Mouse (Mus musculus): ENCODE measurements around the gene Galnt10. TPM values are rescaled to one million over a fixed set of nuclear protein-coding genes. Genes with fewer than 3 reads are reported as not detected.

Gene Galnt10
- polyA plus RNA-seq, 1 experiment, result 11.2 TPM

DNA sequence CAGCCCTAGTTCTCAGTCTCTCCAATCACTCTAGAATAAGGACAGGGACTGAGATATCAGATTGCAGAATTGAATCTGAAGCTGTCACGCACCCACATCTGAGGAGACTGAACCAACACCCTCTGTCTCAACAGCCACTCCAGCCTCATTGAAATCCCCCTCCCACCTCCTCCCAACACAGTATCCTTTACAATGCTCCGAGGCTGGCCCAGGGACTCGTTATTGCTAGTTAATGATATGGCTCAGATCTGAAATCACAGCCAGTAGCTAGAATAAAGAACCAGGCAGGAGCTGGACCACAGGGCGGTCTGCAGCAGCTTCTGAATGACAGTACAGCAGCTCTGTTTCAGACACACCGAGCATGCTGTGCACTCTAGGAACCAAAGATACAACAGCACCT is 40.2 kb upstream of the Galnt10 start:
- H3K4me1 ChIP-seq (ENCODE audit: control insufficient read depth, insufficient read depth, low read length), result peaks cover 18% of the 10 kb centered on the region
- H3K27ac ChIP-seq (ENCODE audit: insufficient read depth, low read length), result no peak overlapping the region
- 39% methylated on average over 5 of the region's 5 CpGs for WGBS
- H3K4me3 ChIP-seq (replicated peaks; ENCODE audit: insufficient read depth, low read depth, low read length), result no peak overlapping the region
- no peaks in the 10 kb centered on the region; the same call in 1 of the 2 replicates for H3K27me3 ChIP-seq (ENCODE audit: control insufficient read depth, insufficient read depth, low read length)
- TF ChIP-seq CTCF (IDR thresholded peaks at IDR 0.05; ENCODE audit: borderline replicate concordance, insufficient read depth, low read depth, low read length) (no peak), POLR2A (IDR thresholded peaks at IDR 0.05; ENCODE audit: borderline replicate concordance, insufficient read depth, low read length) (no peak)
- no peak for DNase-seq

DNA sequence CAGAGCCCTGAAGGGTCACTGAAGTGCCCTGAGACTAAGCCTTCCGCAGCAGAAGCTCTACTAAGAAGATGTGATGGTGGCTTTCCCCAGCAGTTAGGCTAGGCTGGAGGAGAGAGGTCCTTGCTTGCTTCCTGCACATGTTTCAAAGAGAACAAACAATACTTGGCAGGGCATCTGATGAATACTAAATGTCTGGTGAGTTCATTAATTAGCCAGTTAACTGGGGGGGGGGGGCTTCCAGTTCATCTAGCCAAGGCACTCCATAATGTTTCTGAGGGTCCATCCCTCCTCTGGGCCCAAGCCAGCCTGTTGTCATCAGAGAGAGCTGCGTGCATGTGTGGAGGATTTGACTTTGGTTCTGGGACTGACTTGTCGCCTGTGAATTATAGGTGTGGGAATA is 39.6 kb upstream of the Galnt10 start:
- no peak overlapping the region for H3K27ac ChIP-seq (ENCODE audit: insufficient read depth, low read length)
- TF ChIP-seq POLR2A (IDR thresholded peaks at IDR 0.05; ENCODE audit: borderline replicate concordance, insufficient read depth, low read length) (no peak), CTCF (IDR thresholded peaks at IDR 0.05; ENCODE audit: borderline replicate concordance, insufficient read depth, low read depth, low read length) (no peak)
- no peaks in the 10 kb centered on the region; the same call in 1 of the 2 replicates for H3K27me3 ChIP-seq (ENCODE audit: control insufficient read depth, insufficient read depth, low read length)
- DNase-seq, result no peak
- H3K4me1 ChIP-seq (ENCODE audit: control insufficient read depth, insufficient read depth, low read length), result peaks cover 13% of the 10 kb centered on the region
- H3K4me3 ChIP-seq (replicated peaks; ENCODE audit: insufficient read depth, low read depth, low read length), result no peak overlapping the region
- 40% methylated on average over 3 of the region's 3 CpGs for WGBS

DNA sequence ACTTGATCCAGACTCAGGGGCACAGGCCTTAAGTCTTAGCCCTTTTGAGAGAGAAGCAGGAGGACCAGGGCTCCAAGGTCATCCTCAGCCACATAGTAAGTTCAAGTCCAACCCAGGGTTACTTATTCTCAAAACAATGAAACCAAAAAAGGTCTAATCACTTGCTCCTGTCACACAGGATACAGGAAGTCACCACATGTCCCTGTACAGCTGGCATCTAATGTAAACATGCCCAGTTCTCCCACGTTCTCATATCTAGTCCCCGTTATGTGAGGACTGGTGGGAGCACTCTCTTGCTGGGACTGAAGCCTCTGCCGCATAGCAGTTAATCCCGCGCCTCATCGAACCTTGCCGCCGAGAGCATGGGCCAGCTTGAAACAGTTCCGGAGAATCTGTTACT is 30.7 kb upstream of the Galnt10 start:
- Histone ChIP-seq H3K27ac (ENCODE audit: insufficient read depth, low read length) (no peak overlapping the region), H3K27me3 (ENCODE audit: control insufficient read depth, insufficient read depth, low read length) (no peaks in the 10 kb centered on the region), H3K4me3 (replicated peaks; ENCODE audit: insufficient read depth, low read depth, low read length) (no peak overlapping the region), H3K4me1 (ENCODE audit: control insufficient read depth, insufficient read depth, low read length) (no peaks in the 10 kb centered on the region)
- 64% methylated on average over 9 of the region's 9 CpGs for WGBS
- no peak for DNase-seq
- TF ChIP-seq CTCF (IDR thresholded peaks at IDR 0.05; ENCODE audit: borderline replicate concordance, insufficient read depth, low read depth, low read length) (no peak), POLR2A (IDR thresholded peaks at IDR 0.05; ENCODE audit: borderline replicate concordance, insufficient read depth, low read length) (no peak)

DNA sequence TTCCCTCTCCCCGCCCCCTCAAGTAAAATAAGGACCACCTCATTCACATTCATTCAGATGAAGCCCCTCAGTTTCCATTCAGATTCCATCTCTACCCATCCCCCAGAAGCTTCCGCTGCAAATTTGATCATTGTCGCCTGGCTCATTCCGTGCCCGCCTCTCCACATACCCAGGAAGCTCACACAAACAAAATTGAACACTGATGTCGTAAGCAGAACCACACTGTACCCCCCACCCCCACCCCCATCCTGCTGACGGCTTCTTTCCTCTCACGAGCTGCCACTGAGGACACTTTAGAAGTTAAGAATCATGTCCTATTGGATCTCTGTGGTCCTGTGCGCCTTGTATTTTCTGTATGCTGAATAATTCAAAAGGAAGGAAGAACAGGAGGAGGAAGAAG is 30.0 kb upstream of the Galnt10 start:
- Histone ChIP-seq H3K4me1 (ENCODE audit: control insufficient read depth, insufficient read depth, low read length) (no peaks in the 10 kb centered on the region), H3K4me3 (replicated peaks; ENCODE audit: insufficient read depth, low read depth, low read length) (no peak overlapping the region), H3K27me3 (ENCODE audit: control insufficient read depth, insufficient read depth, low read length) (no peaks in the 10 kb centered on the region), H3K27ac (ENCODE audit: insufficient read depth, low read length) (no peak overlapping the region)
- TF ChIP-seq POLR2A (IDR thresholded peaks at IDR 0.05; ENCODE audit: borderline replicate concordance, insufficient read depth, low read length) (no peak), CTCF (IDR thresholded peaks at IDR 0.05; ENCODE audit: borderline replicate concordance, insufficient read depth, low read depth, low read length) (no peak)
- no peak for DNase-seq
- 58% methylated on average over 9 of the region's 9 CpGs for WGBS

DNA sequence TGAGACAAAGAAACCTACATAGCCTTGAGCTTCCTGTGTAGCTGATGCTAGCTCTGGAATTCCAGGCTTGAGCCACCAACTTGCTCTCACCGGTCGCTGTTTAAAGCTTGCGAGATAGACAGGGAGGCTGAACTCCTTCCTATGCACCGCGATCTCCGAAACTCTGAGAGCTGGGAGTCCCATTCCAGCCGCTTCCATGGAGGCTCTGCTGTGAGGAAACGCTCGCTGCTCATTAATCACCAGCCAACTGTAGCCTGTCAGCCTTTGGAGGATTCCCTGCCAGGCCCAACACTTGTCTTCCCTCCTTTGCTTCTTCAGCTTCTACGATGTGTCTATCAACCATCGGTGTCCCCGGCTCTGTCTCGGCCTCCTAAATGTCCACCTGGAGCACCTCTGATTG is 29.4 kb upstream of the Galnt10 start:
- Histone ChIP-seq H3K4me3 (replicated peaks; ENCODE audit: insufficient read depth, low read depth, low read length) (no peak overlapping the region), H3K27ac (ENCODE audit: insufficient read depth, low read length) (no peak overlapping the region), H3K4me1 (ENCODE audit: control insufficient read depth, insufficient read depth, low read length) (no peaks in the 10 kb centered on the region), H3K27me3 (ENCODE audit: control insufficient read depth, insufficient read depth, low read length) (no peaks in the 10 kb centered on the region)
- 61% methylated on average over 13 of the region's 13 CpGs for WGBS
- TF ChIP-seq POLR2A (IDR thresholded peaks at IDR 0.05; ENCODE audit: borderline replicate concordance, insufficient read depth, low read length), result no peak
- no peak for TF ChIP-seq CTCF (IDR thresholded peaks at IDR 0.05; ENCODE audit: borderline replicate concordance, insufficient read depth, low read depth, low read length)
- no peak for DNase-seq

DNA sequence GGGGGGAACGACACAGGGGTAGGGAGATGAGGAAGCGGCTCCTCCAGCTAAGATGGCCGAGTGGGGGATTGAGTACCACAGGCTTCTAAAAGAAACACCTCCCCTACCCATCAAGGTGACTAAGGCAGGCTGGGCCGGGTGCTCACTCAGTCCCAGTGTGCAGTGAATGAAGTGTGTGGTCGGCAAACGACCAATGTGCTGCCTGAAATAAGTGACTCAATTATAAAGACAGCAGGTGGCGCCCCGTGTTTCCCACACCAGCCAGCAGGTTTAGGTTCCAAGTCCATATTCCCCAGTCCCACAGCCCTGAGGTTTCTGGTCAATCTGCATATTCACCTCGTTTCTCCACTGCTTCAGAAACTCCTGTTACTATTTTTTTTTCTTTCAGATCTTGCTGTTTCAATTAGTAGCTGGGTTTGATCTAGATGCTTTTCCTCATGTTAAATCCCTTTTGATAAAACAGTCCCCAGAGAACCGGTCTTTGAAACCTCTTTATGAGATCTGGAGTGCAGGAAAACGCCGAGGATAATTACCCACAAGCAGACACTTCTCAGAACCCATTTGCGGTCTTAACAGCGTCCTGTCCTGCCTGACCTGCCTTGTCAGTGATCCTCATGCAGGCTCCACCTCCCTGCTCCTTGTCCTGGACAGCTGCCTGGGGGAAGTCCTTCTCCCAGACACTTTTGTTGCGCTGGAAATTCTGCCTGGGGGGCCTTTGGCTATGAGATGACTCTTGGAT is 27.5 kb upstream of the Galnt10 start:
- TF ChIP-seq POLR2A (IDR thresholded peaks at IDR 0.05; ENCODE audit: borderline replicate concordance, insufficient read depth, low read length) (no peak), CTCF (IDR thresholded peaks at IDR 0.05; ENCODE audit: borderline replicate concordance, insufficient read depth, low read depth, low read length) (peak; percentile 34; the same call in 1 of the 2 replicates)
- no peaks in the 10 kb centered on the region for H3K4me1 ChIP-seq (ENCODE audit: control insufficient read depth, insufficient read depth, low read length)
- H3K27me3 ChIP-seq (ENCODE audit: control insufficient read depth, insufficient read depth, low read length), result no peaks in the 10 kb centered on the region
- WGBS, result 27% methylated on average over 15 of the region's 15 CpGs
- no peak overlapping the region for H3K27ac ChIP-seq (ENCODE audit: insufficient read depth, low read length)
- no peak overlapping the region for H3K4me3 ChIP-seq (replicated peaks; ENCODE audit: insufficient read depth, low read depth, low read length)
- DNase-seq, result peak; percentile 33 to 39

DNA sequence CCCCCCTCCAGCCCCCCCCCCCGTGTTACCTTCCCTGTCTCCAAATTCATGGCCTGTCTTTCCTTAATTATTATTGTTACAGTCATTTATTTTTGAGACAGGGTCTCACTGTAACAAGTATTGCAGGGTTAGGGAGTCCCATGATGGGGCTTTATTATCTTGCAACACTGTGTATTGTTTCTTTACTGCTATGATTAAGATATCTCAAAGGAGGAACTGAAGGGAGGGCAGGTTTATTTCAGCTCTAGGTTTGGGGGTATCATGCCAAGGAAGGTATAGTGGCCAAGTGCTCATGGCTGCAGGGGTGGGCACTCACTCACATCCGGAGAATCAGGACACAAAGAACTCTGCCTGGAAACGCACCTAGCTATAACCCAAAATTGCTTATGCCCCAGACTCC is 23.8 kb upstream of the Galnt10 start:
- Histone ChIP-seq H3K4me3 (replicated peaks; ENCODE audit: insufficient read depth, low read depth, low read length) (no peak overlapping the region), H3K4me1 (ENCODE audit: control insufficient read depth, insufficient read depth, low read length) (no peaks in the 10 kb centered on the region), H3K27me3 (ENCODE audit: control insufficient read depth, insufficient read depth, low read length) (no peaks in the 10 kb centered on the region; the same call in 1 of the 2 replicates), H3K27ac (ENCODE audit: insufficient read depth, low read length) (no peak overlapping the region)
- no peak for DNase-seq
- 56% methylated on average over 3 of the region's 3 CpGs for WGBS
- TF ChIP-seq CTCF (IDR thresholded peaks at IDR 0.05; ENCODE audit: borderline replicate concordance, insufficient read depth, low read depth, low read length) (no peak), POLR2A (IDR thresholded peaks at IDR 0.05; ENCODE audit: borderline replicate concordance, insufficient read depth, low read length) (no peak)

DNA sequence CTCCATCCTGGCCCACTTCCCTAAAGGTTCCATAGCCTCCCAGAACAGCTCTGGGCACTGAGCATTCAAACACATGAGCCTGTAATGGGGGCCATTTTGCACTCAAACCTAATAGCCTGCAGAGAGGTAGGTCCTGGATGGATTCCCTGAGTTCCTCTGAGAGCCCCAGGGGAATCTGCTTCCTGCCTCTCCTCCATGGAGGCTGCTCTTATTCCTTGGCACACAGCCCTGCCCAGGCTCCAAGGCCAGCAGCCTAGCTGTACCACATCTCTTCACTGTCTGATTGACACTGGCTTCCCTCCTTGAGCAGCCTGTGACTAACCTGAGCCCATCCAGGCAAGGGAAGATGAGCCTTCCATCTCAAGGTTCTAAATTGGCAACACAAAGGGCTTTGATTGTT is 23.4 kb upstream of the Galnt10 start:
- no peak for DNase-seq
- Histone ChIP-seq H3K27ac (ENCODE audit: insufficient read depth, low read length) (no peak overlapping the region), H3K4me1 (ENCODE audit: control insufficient read depth, insufficient read depth, low read length) (no peaks in the 10 kb centered on the region), H3K4me3 (replicated peaks; ENCODE audit: insufficient read depth, low read depth, low read length) (no peak overlapping the region), H3K27me3 (ENCODE audit: control insufficient read depth, insufficient read depth, low read length) (no peaks in the 10 kb centered on the region; the same call in 1 of the 2 replicates)
- TF ChIP-seq CTCF (IDR thresholded peaks at IDR 0.05; ENCODE audit: borderline replicate concordance, insufficient read depth, low read depth, low read length) (no peak), POLR2A (IDR thresholded peaks at IDR 0.05; ENCODE audit: borderline replicate concordance, insufficient read depth, low read length) (no peak)

Measured in cerebellum, adult 2 months (tissue).